ENCODE assay signal across 18 mouse cellular contexts in the genomic region with DNA sequence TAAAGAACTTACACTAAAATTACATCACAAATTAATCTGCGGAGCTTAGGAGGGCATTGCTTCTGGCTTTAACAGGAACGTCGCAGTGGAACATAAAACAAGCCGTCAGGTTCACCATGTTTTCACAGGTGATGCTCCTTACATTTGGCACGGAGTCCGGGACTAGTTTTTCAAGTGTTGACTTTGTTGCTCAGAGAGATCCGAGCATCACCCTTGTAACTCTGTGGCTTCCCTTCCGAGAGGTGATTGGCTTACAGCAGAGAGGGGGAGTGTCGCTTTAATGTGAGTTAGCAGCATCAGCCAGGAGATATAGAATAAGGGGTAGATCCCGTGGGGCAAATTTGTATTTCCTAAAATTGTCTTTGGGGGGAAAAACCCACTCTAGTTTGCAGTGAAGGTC.
DNase-seq lines count a peak whose midpoint lies in the region; ATAC-seq and TF ChIP-seq lines count a peak whose summit lies in the region.
"Had no signal": no experiment of that assay in that cellular context is flagged by ENCODE, and none has a peak within 500 bp of the region (broad histone marks: within the 10 kb centered on the region; RNA-seq: fewer than 3 reads in every experiment).

No protein-coding gene starts in this region.

- H3K4me3 ChIP-seq in layer of hippocampus, adult 2 months, result no peak overlapping the region
- no peak overlapping the region for H3K4me3 ChIP-seq in limb, embryonic 10.5 days
- H3K4me3 ChIP-seq in midbrain, embryonic 14.5 days (replicated peaks; ENCODE audit: low read depth, low read length), result no peak overlapping the region
- H3K4me3 ChIP-seq: embryonic facial prominence, embryonic 12.5 days; erythroblast, embryonic 14.5 days; forebrain, embryonic 10.5 days; heart, embryonic 12.5 days; hindbrain, embryonic 10.5 days had no signal

- DNase-seq in layer of hippocampus, adult 2 months (ENCODE audit: low spot score in 2 of 2), result no peak
- no peak for DNase-seq in layer of hippocampus, adult 18-20 months (ENCODE audit: low spot score in 2 of 2)
- DNase-seq in lung, postnatal 36 days, result peak; percentile 28
- DNase-seq in lung, adult 18-20 months, result no peak
- DNase-seq in limb, embryonic 10.5 days (ENCODE audit: low spot score), result no peak
- no peak for DNase-seq in testis, postnatal 14 days (ENCODE audit: low spot score)
- DNase-seq in midbrain, embryonic 14.5 days, result no peak
- no peak for DNase-seq in right cerebral cortex, postnatal 25 days
- DNase-seq: adrenal gland, postnatal 10 days; cerebellum, adult 11-12 months; cerebellum, adult 9-10 months had no signal

- H3K4me1 ChIP-seq in limb, embryonic 10.5 days, result peaks cover 11% of the 10 kb centered on the region
- H3K4me1 ChIP-seq in midbrain, embryonic 14.5 days (ENCODE audit: control insufficient read depth, insufficient read depth, low read length), result no peaks in the 10 kb centered on the region
- H3K4me1 ChIP-seq: heart, embryonic 12.5 days had no signal

- no peak overlapping the region for H3K4me2 ChIP-seq in midbrain, embryonic 14.5 days (ENCODE audit: low read length)
- H3K4me2 ChIP-seq: embryonic facial prominence, embryonic 12.5 days; heart, embryonic 12.5 days; hindbrain, embryonic 14.5 days had no signal

- H3K9me3 ChIP-seq in limb, embryonic 10.5 days (replicated peaks), result no peaks in the 10 kb centered on the region
- H3K9me3 ChIP-seq in midbrain, embryonic 14.5 days (ENCODE audit: control insufficient read depth, low read length), result 0 out of 2 replicates have a peak, but pooled peaks cover 2% of the 10 kb centered on the region
- H3K9me3 ChIP-seq: embryonic facial prominence, embryonic 12.5 days had no signal

- H3K9ac ChIP-seq in midbrain, embryonic 14.5 days (replicated peaks; ENCODE audit: low read length), result no peak overlapping the region
- H3K9ac ChIP-seq: embryonic facial prominence, embryonic 12.5 days; heart, embryonic 12.5 days; hindbrain, embryonic 14.5 days had no signal

- TF ChIP-seq CTCF in layer of hippocampus, adult 2 months (conservative IDR thresholded peaks at IDR 0.05), result no peak

- peak overlapping the region; percentile 77 for H3K27ac ChIP-seq in layer of hippocampus, adult 2 months
- 0 out of 2 replicates have a peak overlapping the region, but pooled peaks have one; percentile 19 for H3K27ac ChIP-seq in limb, embryonic 10.5 days
- no peak overlapping the region for H3K27ac ChIP-seq in midbrain, embryonic 14.5 days (replicated peaks; ENCODE audit: low read depth, low read length)
- H3K27ac ChIP-seq: embryonic facial prominence, embryonic 12.5 days; forebrain, embryonic 10.5 days; hindbrain, embryonic 10.5 days; hindbrain, embryonic 14.5 days had no signal

- H3K36me3 ChIP-seq in limb, embryonic 10.5 days, result peaks cover 7% of the 10 kb centered on the region
- no peaks in the 10 kb centered on the region for H3K36me3 ChIP-seq in midbrain, embryonic 14.5 days (ENCODE audit: control insufficient read depth, insufficient read depth, low read length)
- H3K36me3 ChIP-seq: embryonic facial prominence, embryonic 12.5 days; forebrain, embryonic 10.5 days had no signal

- WGBS in limb, embryonic 10.5 days, result 78% methylated on average over 10 of the region's 10 CpGs
- WGBS in midbrain, embryonic 14.5 days, result 88% methylated on average over 10 of the region's 10 CpGs

- ATAC-seq in midbrain, embryonic 14.5 days (ENCODE audit: low FRiP score, low TSS enrichment), result no peak
- ATAC-seq: forebrain, embryonic 14.5 days had no signal

- H3K27me3 ChIP-seq in limb, embryonic 10.5 days (ENCODE audit: low read depth, poor library complexity, severe bottlenecking), result no peaks in the 10 kb centered on the region
- no peaks in the 10 kb centered on the region for H3K27me3 ChIP-seq in midbrain, embryonic 14.5 days (ENCODE audit: control insufficient read depth, insufficient read depth, low read length)
- H3K27me3 ChIP-seq: embryonic facial prominence, embryonic 12.5 days; heart, embryonic 12.5 days had no signal
